In the genomic region with DNA sequence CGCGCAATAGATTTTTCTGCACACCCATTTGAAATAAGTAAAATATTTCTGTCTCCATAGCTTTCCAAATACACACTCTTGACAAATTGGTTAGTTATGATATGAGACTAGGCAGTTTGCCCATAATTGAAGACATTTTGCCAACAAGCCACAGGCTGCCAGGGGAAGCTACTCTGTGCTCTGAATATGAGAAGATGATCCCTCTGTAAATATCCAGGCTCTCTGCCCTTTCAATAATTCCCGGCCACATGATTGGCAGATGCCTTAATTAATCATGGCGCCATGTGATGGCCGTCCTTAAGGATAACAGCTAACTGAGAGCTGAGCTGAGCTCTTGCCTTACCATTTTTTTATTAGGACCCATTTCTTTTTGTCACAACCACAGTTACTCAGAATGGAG, we compare ENCODE assay signal across 10 mouse cellular contexts.
A peak's percentile ranks its signal among the peaks of the same experiment; 100 is the strongest.
DNase-seq lines count a peak whose midpoint lies in the region; ATAC-seq and TF ChIP-seq lines count a peak whose summit lies in the region.
"Had no signal": no experiment of that assay in that cellular context is flagged by ENCODE, and none has a peak within 500 bp of the region (broad histone marks: within the 10 kb centered on the region; RNA-seq: fewer than 3 reads in every experiment).

No protein-coding gene starts in this region.

- H3K9me3 ChIP-seq in midbrain, embryonic 16.5 days (replicated peaks; ENCODE audit: control insufficient read depth, low read length, poor library complexity, severe bottlenecking), result no peaks in the 10 kb centered on the region
- H3K9me3 ChIP-seq: limb, embryonic 13.5 days had no signal

- no peak overlapping the region for H3K27ac ChIP-seq in midbrain, embryonic 16.5 days (ENCODE audit: low read length)
- H3K27ac ChIP-seq in left cerebral cortex, adult 2 months, result no peak overlapping the region
- H3K27ac ChIP-seq: limb, embryonic 13.5 days had no signal

- intact Hi-C loops in gastrocnemius, postnatal 14 days (cut with DNase I; ENCODE audit: low total_unique reads), result no loop called here
- intact Hi-C loops in left cerebral cortex, adult 2 months (cut with DNase I), result no loop called here

- H3K36me3 ChIP-seq in midbrain, embryonic 16.5 days (ENCODE audit: control insufficient read depth, insufficient read depth, low read length), result no peaks in the 10 kb centered on the region
- H3K36me3 ChIP-seq: limb, embryonic 13.5 days had no signal

- H3K4me3 ChIP-seq in lung, adult 2 months (replicated peaks; ENCODE audit: extremely low read depth, low read depth, low read length), result no peak overlapping the region
- H3K4me3 ChIP-seq in midbrain, embryonic 16.5 days (ENCODE audit: low read depth, low read length), result no peak overlapping the region
- no peak overlapping the region for H3K4me3 ChIP-seq in left cerebral cortex, adult 2 months
- H3K4me3 ChIP-seq: erythroblast, embryonic 14.5 days; limb, embryonic 13.5 days had no signal

- H3K4me2 ChIP-seq in midbrain, embryonic 16.5 days (ENCODE audit: low read length), result no peak overlapping the region
- H3K4me2 ChIP-seq: limb, embryonic 13.5 days had no signal

- no peaks in the 10 kb centered on the region for H3K27me3 ChIP-seq in midbrain, embryonic 16.5 days (ENCODE audit: control insufficient read depth, insufficient read depth, low read depth, low read length)
- H3K27me3 ChIP-seq: limb, embryonic 13.5 days had no signal

- no peak for TF ChIP-seq CTCF in lung, adult 2 months (IDR thresholded peaks at IDR 0.05; ENCODE audit: insufficient read depth, low read length)
- no peak for TF ChIP-seq CTCF in left cerebral cortex, adult 2 months (IDR thresholded peaks at IDR 0.05)

- H3K4me1 ChIP-seq in lung, adult 2 months (ENCODE audit: control insufficient read depth, insufficient read depth, low read length), result peaks cover 7% of the 10 kb centered on the region
- H3K4me1 ChIP-seq in midbrain, embryonic 16.5 days (ENCODE audit: control insufficient read depth, insufficient read depth, low read length), result peaks cover 12% of the 10 kb centered on the region; the same call in 1 of the 2 replicates
- H3K4me1 ChIP-seq: limb, embryonic 13.5 days had no signal

- DNase-seq in cerebellum, adult 18-20 months, result peak; percentile 10
- DNase-seq in lung, postnatal 10 days, result peak; percentile 43
- no peak for DNase-seq in lung, adult 2 months
- peak; percentile 5 for DNase-seq in gastrocnemius, postnatal 14 days
- DNase-seq in ovary, postnatal 36 days (ENCODE audit: low spot score), result no peak
- no peak for DNase-seq in left cerebral cortex, adult 2 months (ENCODE audit: extremely low spot score in 1 of 2, low spot score in 2 of 2)

- TF ChIP-seq POLR2A in lung, adult 2 months (IDR thresholded peaks at IDR 0.05; ENCODE audit: borderline replicate concordance, extremely low read depth, low read depth, low read length), result no peak

- no peak for ATAC-seq in cerebellum, adult (ENCODE audit: insufficient number of reproducible peaks, low FRiP score, low TSS enrichment)
- 0 out of 2 replicates have a peak, but pooled peaks have one; percentile 45 for ATAC-seq in midbrain, embryonic 16.5 days

- no peak overlapping the region for H3K9ac ChIP-seq in midbrain, embryonic 16.5 days (ENCODE audit: low read depth, low read length)
- H3K9ac ChIP-seq: limb, embryonic 13.5 days had no signal

- 73% methylated on average over 5 of the region's 5 CpGs for WGBS in lung, adult 2 months
- 77% methylated on average over 5 of the region's 5 CpGs for WGBS in midbrain, embryonic 16.5 days

Comparison
In these comparisons a context has a peak if more than half of its experiments do, and no peak if none do; other contexts are left out.
1. DNase-seq: peak in cerebellum, adult 18-20 months (2 of 2), lung, postnatal 10 days (single experiment) and gastrocnemius, postnatal 14 days (single experiment); none in lung, adult 2 months (single experiment), ovary, postnatal 36 days (single experiment) and left cerebral cortex, adult 2 months (0 of 2).